Mouse (Mus musculus) left cerebral cortex, postnatal 10 days (tissue): ENCODE results near the gene Cd180. TPM values are rescaled to one million over a fixed set of nuclear protein-coding genes. Genes with fewer than 3 reads are reported as not detected.

Experiments
- DNase-seq, 2 experiments: peaks; one replicate each; pipeline ENCODE4 v3.0.0; 2021 to 2022; ENCODE audit warnings: low spot score in 2 of 2, mixed read lengths in 1 of 2; ENCODE audit errors: extremely low spot score in 1 of 2
- intact Hi-C: fragments of 180-260 bp; cut with DNase I; formaldehyde crosslinking; loops from one replicate; pipeline ENCODE4 v1.15.1; 2025
- total RNA-seq, 2 experiments: library from RNA; stranded (reverse); gene quantifications; 2 replicates each; pipeline ENCODE4 v1.2.3; 2021

Cd180 gene
- total RNA-seq = 1 to 10 TPM; 3.6 to 3.9 TPM

DNA sequence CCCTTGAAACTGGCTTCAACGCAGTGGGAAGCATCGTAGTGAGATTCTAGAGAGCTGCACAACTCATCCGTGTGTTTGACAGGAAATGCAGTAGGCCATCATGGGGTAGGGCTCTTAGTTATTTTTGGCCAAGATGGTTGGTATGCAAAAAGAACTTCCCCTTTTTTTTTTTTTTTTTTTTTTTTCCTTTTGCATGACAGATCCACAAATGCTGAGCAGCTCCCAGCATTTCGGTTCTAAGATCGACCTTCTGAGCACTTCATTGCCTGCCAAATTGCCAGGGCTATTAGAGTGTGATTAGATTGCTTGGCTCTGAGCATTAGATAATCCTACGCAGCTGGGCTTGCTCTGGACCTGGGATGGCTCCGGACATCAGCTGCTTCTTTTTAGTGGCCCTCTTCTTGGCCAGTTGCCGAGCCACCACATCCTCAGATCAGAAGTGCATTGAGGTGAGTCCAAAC, at the start of gene Cd180:
Gene Cd180 (plus strand): TSS at position 218 of the 461 bp plus-strand sequence.
- peak in 1 of 2 experiments; percentile 33 for DNase-seq
- intact Hi-C loops = no loop called here

- intact Hi-C loops = loop anchor here (10.0 kb wide), 1 partner anchor 730 kb away; no protein-coding TSS in a partner anchor
- DNase-seq = no peak
These were observed 49.0 kb upstream of the Cd180 start for GRCm38 (mm10) chr13:102644344-102644743.

DNA sequence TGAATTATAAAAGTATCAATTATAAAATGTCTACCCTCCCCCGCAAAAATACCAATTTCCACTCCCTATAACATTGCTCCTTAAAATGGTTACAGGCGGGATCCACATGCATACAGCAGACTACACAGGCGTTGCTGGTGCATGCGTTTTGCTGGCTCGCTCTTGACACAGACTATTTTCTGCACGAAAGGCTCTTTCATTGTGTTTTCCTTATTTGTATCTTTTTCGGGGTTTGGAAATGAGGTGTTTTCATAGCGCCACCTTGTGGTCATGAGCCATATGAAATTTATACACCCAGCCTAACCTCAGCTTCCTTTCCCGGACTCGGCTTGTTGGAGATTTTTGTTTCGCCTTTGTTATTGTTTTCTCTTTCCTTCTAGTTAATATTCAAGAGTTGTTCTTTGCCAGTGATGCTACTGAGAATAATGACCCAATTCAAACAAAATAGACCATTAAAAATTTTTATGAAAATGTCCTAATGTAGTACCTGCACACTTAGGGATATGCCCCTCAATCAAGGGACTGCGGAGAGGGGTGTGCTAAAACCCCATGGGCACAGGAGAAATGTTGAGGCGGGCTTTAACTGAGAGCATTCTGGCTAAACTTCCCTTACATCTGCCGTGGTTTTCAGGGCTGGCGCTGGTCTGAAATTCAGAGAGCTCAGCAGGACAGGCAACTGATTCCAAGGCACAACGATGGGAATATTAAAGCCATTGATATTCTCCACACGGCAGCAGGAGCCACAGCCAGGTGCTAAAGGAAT, 48.4 kb upstream of the Cd180 start:
- intact Hi-C loops = loop anchor here (5.0 to 10.0 kb wide), 2 partner anchors 730 to 913 kb away; no protein-coding TSS in a partner anchor

GRCm38 (mm10) chr13:102646271-102646771, 47.0 kb upstream of the Cd180 start:
- DNase-seq = peak in 1 of 2 experiments; percentile 50
- intact Hi-C loops = loop anchor here (5.0 to 10.0 kb wide), 2 partner anchors 732 to 914 kb away; no protein-coding TSS in a partner anchor

More for the DNA sequence above, 48.4 kb upstream of the Cd180 start:
- DNase-seq = peak; percentile 64 to 85

- intact Hi-C loops = loop anchor here (5.0 to 10.0 kb wide), 2 partner anchors 733 to 915 kb away; no protein-coding TSS in a partner anchor
These were observed 45.8 kb upstream of the Cd180 start for GRCm38 (mm10) chr13:102647511-102647910.

GRCm38 (mm10) chr13:102652303-102652889, 41.0 kb upstream of the Cd180 start:
- DNase-seq = no peak
- intact Hi-C loops = no loop called here

More at GRCm38 (mm10) chr13:102647511-102647910, 45.8 kb upstream of the Cd180 start:
- no peak for DNase-seq

GRCm38 (mm10) chr13:102655071-102655570, 38.2 kb upstream of the Cd180 start:
- intact Hi-C loops = no loop called here

GRCm38 (mm10) chr13:102656153-102656690, 37.1 kb upstream of the Cd180 start:
- intact Hi-C loops = no loop called here
- no peak for DNase-seq

More at GRCm38 (mm10) chr13:102655071-102655570, 38.2 kb upstream of the Cd180 start:
- no peak for DNase-seq

GRCm38 (mm10) chr13:102658223-102658839, 35.0 kb upstream of the Cd180 start:
- intact Hi-C loops = no loop called here
- DNase-seq = no peak

DNA sequence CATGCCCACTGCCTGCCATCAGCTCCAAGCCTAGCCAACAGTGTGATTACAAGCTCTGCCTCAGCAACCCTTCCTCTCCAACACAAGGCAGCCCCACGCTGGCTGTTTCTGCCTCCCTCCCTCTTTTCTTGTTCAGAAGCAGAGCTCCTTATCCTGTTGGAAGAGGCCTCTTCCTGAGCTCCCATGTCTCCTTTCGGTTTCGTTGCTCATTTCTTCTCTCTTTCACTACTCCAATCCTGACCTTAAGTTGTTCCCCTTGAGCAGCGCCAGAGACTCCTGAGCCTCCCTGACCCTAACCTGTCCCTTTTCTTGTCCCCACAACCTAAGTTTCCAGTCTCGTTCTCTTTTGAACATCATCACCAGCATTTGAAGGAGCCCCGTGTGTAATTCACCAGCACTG, 29.3 kb upstream of the Cd180 start:
- DNase-seq = no peak
- intact Hi-C loops = no loop called here

DNA sequence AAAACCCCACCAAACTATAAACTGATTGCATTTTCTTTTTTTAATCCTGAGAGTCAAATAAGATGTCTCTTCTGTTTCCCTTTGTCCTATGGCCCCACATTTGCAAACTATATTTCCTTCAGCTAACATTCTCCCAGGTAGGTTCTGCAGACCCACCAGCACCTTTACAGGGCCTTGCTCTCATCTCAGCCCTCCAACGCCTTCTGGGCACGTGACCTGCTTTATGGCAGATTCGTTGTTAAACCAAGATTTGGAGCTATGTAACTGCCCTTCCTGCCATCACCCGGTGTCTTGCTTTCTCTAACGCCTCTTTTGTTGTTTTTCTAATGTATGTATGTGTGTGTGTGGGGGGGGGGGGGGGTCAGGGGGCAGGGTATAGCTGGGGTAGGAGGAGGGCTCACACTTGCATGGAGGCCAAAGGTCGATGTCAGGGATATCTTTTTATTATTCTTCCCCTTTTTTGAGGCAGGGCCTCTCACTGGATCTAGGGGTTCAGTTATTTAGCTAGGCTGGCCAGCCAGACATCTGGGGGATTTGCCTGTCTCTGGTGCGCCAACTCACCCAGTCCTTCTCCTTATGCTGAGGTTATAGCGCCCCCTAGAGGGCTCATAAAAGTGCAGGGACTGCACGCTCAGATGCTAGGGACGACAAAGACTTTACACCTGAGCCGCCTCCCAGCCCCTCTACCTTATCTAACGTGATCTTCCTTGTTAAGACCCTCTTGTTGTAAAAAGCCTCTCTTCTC, 28.3 kb upstream of the Cd180 start:
- DNase-seq = peak; percentile 44 to 66
- intact Hi-C loops = no loop called here

DNA sequence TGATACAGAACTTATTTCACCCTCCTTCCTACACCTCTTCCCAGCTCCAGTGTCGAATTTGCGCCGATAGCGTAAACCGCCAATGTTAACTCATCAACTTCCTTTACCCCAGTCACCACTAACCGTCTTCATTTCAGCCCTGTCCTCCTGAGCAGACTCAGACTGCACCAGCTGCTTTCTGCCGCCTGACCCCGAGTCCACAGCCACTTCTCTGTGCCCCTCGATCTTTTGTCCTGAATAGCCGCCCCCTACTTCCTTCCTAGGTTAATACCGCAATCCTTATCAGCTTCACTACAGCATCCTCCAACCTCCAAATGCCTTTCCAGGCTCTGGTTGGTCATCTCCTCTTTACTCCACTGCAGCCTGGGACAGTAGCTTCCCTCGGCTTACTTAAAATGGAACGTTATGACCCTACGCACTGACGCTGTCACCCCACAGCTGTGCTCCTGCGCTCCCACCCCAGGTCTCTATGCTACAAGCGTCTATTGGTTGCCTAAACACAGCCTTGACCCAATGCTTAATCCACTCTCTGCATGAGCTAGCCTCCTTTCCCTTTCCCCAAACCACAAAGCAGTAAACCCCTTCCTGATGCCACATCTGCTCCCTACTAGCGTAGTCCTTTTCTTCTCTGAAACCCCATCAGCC, 27.6 kb upstream of the Cd180 start:
- DNase-seq = no peak
- intact Hi-C loops = no loop called here

GRCm38 (mm10) chr13:102666233-102666614, 27.1 kb upstream of the Cd180 start:
- intact Hi-C loops = no loop called here
- DNase-seq = no peak

DNA sequence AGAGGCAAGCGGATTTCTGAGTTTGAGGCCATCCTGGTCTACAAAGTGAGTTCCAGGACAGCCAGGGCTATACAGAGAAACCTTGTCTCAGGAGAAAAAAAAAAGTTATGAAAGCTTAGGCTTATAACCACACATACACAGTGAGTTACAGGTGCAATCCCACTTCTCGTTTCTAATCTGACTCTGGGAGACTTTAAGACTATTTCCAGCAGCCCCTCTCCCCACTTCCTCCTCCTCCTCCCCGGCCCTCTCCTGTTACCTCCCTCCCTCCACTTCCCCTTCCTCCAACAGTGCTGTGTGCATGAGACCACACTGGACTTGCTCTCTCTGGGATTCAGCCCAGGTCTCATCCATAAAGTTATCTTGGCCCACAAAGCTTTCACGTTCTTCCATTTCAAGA, 26.6 kb upstream of the Cd180 start:
- intact Hi-C loops = no loop called here
- DNase-seq = no peak

DNA sequence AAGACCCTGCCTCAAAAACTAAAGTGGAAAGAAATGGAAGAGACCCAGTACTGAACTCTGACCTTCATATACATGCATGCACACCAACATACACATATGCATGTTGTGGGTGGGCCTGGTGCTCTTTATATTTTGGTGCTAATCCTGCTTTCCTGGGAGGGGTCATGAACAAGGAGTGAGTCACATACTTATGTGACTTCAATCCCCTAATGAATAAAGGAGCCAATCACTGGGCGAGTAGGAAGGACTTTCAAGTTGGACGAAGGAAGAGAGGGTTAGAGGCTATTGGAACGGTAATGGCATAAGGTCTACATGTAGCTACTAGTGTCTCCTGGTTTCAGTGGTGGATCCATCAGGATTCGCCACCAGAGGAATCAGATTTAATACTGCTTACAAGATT, 26.0 kb upstream of the Cd180 start:
- DNase-seq = no peak
- intact Hi-C loops = no loop called here

DNA sequence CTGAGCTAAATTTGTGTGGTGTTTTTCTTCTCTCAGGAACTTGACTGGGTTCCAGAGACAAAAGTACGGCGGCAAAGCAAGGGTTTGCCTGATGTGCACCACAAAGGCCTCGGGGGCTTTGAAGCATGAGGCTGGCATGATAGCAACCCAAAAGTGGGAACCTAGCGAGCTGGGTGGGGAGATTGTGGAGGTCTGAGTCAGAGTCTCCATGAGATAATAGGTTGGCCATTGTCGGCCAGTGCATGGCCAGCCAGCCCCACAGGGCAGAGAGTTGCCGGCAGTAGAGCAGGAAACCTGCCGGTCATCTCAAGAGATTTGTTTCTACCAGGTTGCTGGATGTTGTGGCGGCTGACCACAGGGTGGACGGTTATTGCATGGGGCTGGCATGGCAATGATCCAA, 25.5 kb upstream of the Cd180 start:
- intact Hi-C loops = no loop called here

GRCm38 (mm10) chr13:102668933-102669332, 24.4 kb upstream of the Cd180 start:
- DNase-seq = no peak
- intact Hi-C loops = no loop called here

More for the DNA sequence above, 25.5 kb upstream of the Cd180 start:
- DNase-seq = no peak
